Mouse (Mus musculus) left cerebral cortex, postnatal 25 days (tissue): ENCODE measurements around the gene Cenpa. TPM values are rescaled to one million over a fixed set of nuclear protein-coding genes. Genes with fewer than 3 reads are reported as not detected.

ENCODE experiments used
- DNase-seq, 2 experiments: peaks; one replicate each; pipeline ENCODE4 v3.0.0; 2022; ENCODE audit warnings: low spot score in 2 of 2, mixed read lengths in 1 of 2
- intact Hi-C: fragments of 180-260 bp; cut with DNase I; formaldehyde crosslinking; loops from one replicate; pipeline ENCODE4 v1.15.1; 2025
- microRNA-seq, 2 experiments: library from miRNA; unstranded; fragments of <30 nt; microRNA quantifications; one replicate each; pipeline ENCODE4 v1.2.0; 2022
- total RNA-seq, 2 experiments: library from RNA; stranded (reverse); gene quantifications; 2 replicates each; pipeline ENCODE4 v1.2.3; 2021

Gene Cenpa
- total RNA-seq, 2 experiments from 2014 or later = 6.7 to 8.0 TPM

GRCm38 (mm10) chr5:30713299-30713675 lies 46.7 kb downstream of the Cenpa start:
- DNase-seq = peak; percentile 13 to 25
- intact Hi-C loops = no loop called here

GRCm38 (mm10) chr5:30713691-30714090 lies 47.1 kb downstream of the Cenpa start:
- no peak for DNase-seq
- intact Hi-C loops = no loop called here

- no peak for DNase-seq
- intact Hi-C loops = no loop called here
Measured at GRCm38 (mm10) chr5:30716311-30716710, 49.7 kb downstream of the Cenpa start.

- no peak for DNase-seq
- intact Hi-C loops = no loop called here
Measured at GRCm38 (mm10) chr5:30717506-30717905, 50.9 kb downstream of the Cenpa start.

GRCm38 (mm10) chr5:30717991-30718703 lies 51.6 kb downstream of the Cenpa start:
- intact Hi-C loops = no loop called here
- peak; percentile 10 to 64 for DNase-seq

GRCm38 (mm10) chr5:30721935-30722334 lies 55.4 kb downstream of the Cenpa start:
- DNase-seq = no peak
- intact Hi-C loops = no loop called here

Small RNAs within 50 kb of the gene (microRNA-seq; reads per million reads assigned to microRNA genes)
- 0.50 to 1.0 reads per million in 2 experiments for gene Mir5625

Other genes starting within 250 kb of the Cenpa start
- 10 to 100 TPM; 17.3 to 24.0 TPM for gene Otof, start 204.8 kb upstream of the Cenpa start, total RNA-seq
- not detected for gene 1700001C02Rik, start 200.7 kb upstream of the Cenpa start, total RNA-seq
- not detected for gene Cib4, start 120.9 kb upstream of the Cenpa start, total RNA-seq
- 10 to 100 TPM; 21.3 to 21.6 TPM for gene Kcnk3, start 78.6 kb upstream of the Cenpa start, total RNA-seq
- gene Slc35f6, start 18.8 kb upstream of the Cenpa start, total RNA-seq = 10 to 100 TPM; 40.5 to 40.9 TPM
- gene Dpysl5, start 44.8 kb downstream of the Cenpa start, total RNA-seq = 10 to 100 TPM; 27.7 to 31.5 TPM
- gene Mapre3, start 147.9 kb downstream of the Cenpa start, total RNA-seq = 100 to 1,000 TPM; 210 to 224 TPM
- 10 to 100 TPM; 65.5 to 71.3 TPM for gene Tmem214, start 201.2 kb downstream of the Cenpa start, total RNA-seq
- 10 to 100 TPM; 14.3 to 17.8 TPM for gene Agbl5, start 221.9 kb downstream of the Cenpa start, total RNA-seq
- 100 to 1,000 TPM in 1 of 2 experiments, 10 to 100 TPM in 1; 98.1 to 103 TPM for gene Ost4, start 241.0 kb downstream of the Cenpa start, total RNA-seq
- 1 to 10 TPM; 2.1 to 2.3 TPM for gene Emilin1, start 246.6 kb downstream of the Cenpa start, total RNA-seq